Mouse (Mus musculus) intestine, embryonic 16.5 days (tissue): ENCODE measurements around the gene Fntb. TPM values are rescaled to one million over a fixed set of nuclear protein-coding genes. Genes with fewer than 3 reads are reported as not detected.

Experiments
- ATAC-seq: fragments of 200-750 bp; cut with Nextera tagmentation; 2 replicates; pipeline ENCODE4 v1.8.0; 2017; ENCODE audit warnings: moderate TSS enrichment, moderate library complexity
- H3K27ac ChIP-seq: fragments of 300-500 bp; sonication (generic); 2 replicates; pipeline ENCODE4 v1.5.1; 2014; ENCODE audit warnings: mild to moderate bottlenecking, low read length
- H3K27me3 ChIP-seq: fragments of 300-500 bp; sonication (generic); replicated peaks from 2 replicates; pipeline ENCODE4 v1.6.1; 2014; ENCODE audit warnings: low read length, control low read depth, mixed read lengths; ENCODE audit not compliant: control insufficient read depth, insufficient read depth
- H3K36me3 ChIP-seq: fragments of 300-500 bp; sonication (generic); 2 replicates; pipeline ENCODE4 v1.6.1; 2014; ENCODE audit warnings: low read length, control low read depth; ENCODE audit not compliant: control insufficient read depth, insufficient read depth
- H3K4me1 ChIP-seq: fragments of 300-500 bp; sonication (generic); 2 replicates; pipeline ENCODE4 v1.6.1; 2014; ENCODE audit warnings: low read length, control low read depth, mixed read lengths; ENCODE audit not compliant: control insufficient read depth, insufficient read depth
- H3K4me2 ChIP-seq: fragments of 300-500 bp; sonication (generic); 2 replicates; pipeline ENCODE4 v1.6.1; 2014; ENCODE audit warnings: low read depth, low read length, control low read depth
- H3K4me3 ChIP-seq: fragments of 300-500 bp; sonication (generic); 2 replicates; pipeline ENCODE4 v1.5.1; 2014; ENCODE audit warnings: mild to moderate bottlenecking, low read length
- H3K9ac ChIP-seq: fragments of 300-500 bp; sonication (generic); 2 replicates; pipeline ENCODE4 v1.6.1; 2014; ENCODE audit warnings: low read depth, low read length
- H3K9me3 ChIP-seq: fragments of 300-500 bp; sonication (generic); 2 replicates; pipeline ENCODE4 v1.6.1; 2016; ENCODE audit warnings: low read length, control low read depth; ENCODE audit not compliant: control insufficient read depth
- WGBS: fragments of 180-500 bp; shearing (Covaris S2); extraction: QIAGEN DNeasy Blood & Tissue Kit; methylation state at CpG from one replicate; pipeline ENCODE4 v1.1.7; 2014; 5-methylcytosine and 5-hydroxymethylcytosine counted together
- polyA plus RNA-seq: library from polyadenylated mRNA; unstranded; fragments of >200 nt; fragmentation: Nextera tagmentation; extraction: Ambion mirVana; gene quantifications from 2 replicates; pipeline ENCODE4 v1.2.1, GENCODE M21; 2015

Gene Fntb
- polyA plus RNA-seq, 1 experiment from 2014 or later = 29.5 TPM

DNA sequence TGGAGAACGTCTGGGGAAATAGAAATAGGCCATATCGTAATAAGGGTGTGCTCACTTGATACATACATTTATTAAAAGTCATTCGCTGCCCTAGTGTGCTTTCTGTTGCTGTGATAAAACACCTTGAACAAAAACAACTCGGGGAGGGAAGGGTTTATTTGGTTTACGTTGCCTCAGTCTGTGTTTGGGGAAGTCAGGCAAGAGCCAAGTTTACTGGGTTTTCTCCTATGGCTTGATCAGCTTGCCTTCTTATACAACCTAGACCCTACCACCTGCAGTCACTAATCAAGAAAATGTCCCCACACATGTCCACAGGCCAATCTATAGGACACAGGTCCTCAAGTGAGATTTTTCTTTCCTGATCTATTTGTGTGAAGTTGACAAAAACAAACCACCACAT, 6.2 kb downstream of the Fntb start:
- 85% methylated on average over 5 of the region's 5 CpGs for WGBS
- ATAC-seq = no peak
- no peak overlapping the region for H3K4me3 ChIP-seq
- H3K4me2 ChIP-seq = no peak overlapping the region
- no peaks in the 10 kb centered on the region for H3K27me3 ChIP-seq
- no peak overlapping the region for H3K9ac ChIP-seq
- H3K4me1 ChIP-seq = no peaks in the 10 kb centered on the region
- no peak overlapping the region for H3K27ac ChIP-seq
- H3K9me3 ChIP-seq = no peaks in the 10 kb centered on the region
- peaks cover 3% of the 10 kb centered on the region; the same call in 1 of the 2 replicates for H3K36me3 ChIP-seq

DNA sequence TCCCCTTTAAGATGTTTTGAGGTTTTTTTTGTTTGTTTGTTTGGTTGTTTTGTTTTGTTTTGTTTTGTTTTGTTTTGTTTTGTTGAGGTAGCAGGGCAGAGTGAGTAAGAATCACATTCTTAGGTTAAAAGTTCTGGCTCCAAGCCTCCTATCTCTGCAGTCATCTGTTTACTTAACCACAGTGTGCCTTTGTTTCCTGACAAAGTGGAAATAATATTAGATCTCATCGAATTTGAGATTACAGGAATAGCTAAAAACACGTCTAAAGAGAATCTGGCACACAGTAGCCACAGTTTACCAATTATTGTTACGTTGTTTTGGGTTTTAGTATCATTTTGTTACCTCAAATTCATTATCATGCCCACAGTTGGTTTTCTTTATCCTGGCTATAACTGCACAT, 9.3 kb downstream of the Fntb start:
- Histone ChIP-seq H3K4me3 (no peak overlapping the region), H3K9ac (no peak overlapping the region), H3K4me2 (no peak overlapping the region), H3K9me3 (no peaks in the 10 kb centered on the region), H3K27ac (no peak overlapping the region), H3K4me1 (no peaks in the 10 kb centered on the region), H3K36me3 (peaks cover 3% of the 10 kb centered on the region; the same call in 1 of the 2 replicates), H3K27me3 (no peaks in the 10 kb centered on the region)
- WGBS = 68% methylated on average over 3 of the region's 3 CpGs
- ATAC-seq = no peak

DNA sequence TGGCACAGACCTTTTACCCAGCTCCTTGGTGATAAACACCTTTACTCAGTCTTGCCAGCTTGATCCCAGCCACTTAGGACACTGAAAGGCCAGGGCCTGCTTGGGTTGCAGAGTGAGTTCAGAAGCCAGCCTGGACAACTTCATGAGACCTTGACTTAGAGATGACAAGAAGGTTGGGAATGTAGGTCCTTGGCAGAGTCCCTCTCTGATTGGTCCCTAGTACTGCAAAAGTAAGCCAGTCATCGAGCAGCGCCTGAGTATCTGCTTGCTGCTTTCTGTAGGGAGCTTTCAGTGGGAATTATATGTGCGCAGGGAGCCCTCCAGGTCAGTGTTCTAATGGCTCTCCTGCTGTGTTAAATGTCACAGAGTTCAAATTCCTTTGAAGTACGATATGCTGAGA, 9.7 kb downstream of the Fntb start:
- Histone ChIP-seq H3K4me1 (no peaks in the 10 kb centered on the region), H3K36me3 (peaks cover 3% of the 10 kb centered on the region; the same call in 1 of the 2 replicates), H3K4me3 (no peak overlapping the region), H3K9me3 (no peaks in the 10 kb centered on the region), H3K27ac (no peak overlapping the region), H3K27me3 (no peaks in the 10 kb centered on the region), H3K9ac (no peak overlapping the region), H3K4me2 (no peak overlapping the region)
- ATAC-seq = no peak
- 78% methylated on average over 4 of the region's 4 CpGs for WGBS

DNA sequence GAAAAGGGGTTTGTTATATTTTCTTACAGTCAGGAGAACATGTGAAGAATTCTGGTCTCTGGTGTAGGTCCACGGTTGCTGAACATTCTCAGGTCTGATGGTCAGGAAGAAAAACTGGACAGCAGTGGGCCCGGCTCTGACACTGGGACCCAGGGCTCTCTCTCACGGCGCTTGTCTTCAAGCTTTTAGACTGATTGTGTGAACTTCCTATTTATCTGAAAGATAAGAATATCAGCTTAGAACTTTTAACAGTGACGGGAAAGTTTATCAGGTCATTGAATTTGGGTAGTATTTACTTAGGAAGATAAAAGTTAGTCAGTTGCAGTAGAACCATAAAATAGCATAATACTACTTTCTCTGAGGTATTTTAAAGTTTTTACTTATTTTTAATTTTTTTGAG, 11.5 kb downstream of the Fntb start:
- Histone ChIP-seq H3K27me3 (no peaks in the 10 kb centered on the region), H3K4me3 (no peak overlapping the region), H3K27ac (no peak overlapping the region), H3K4me2 (no peak overlapping the region), H3K36me3 (peaks cover 3% of the 10 kb centered on the region; the same call in 1 of the 2 replicates), H3K4me1 (no peaks in the 10 kb centered on the region; the same call in 1 of the 2 replicates), H3K9ac (no peak overlapping the region), H3K9me3 (no peaks in the 10 kb centered on the region)
- no peak for ATAC-seq
- 72% methylated on average over 5 of the region's 5 CpGs for WGBS

DNA sequence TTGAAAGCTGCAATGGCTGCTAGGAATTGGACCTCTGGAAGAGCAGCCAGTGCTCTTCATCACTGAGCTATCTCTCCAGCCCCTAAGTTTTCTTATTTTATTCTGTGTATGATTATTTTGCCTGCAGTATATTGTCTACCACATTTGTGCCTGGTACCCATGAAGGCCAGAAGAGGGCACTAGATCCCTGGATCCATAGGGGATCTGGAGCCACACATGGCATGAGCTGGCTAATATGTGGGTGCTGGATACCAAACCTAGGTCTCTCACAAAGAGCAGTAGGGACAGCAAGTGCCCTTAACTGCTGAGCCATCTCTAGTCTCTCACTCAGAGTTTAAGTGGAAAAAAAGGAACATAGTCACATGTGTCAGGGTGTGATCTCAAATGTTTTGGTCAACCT, 12.5 kb downstream of the Fntb start:
- Histone ChIP-seq H3K27me3 (no peaks in the 10 kb centered on the region), H3K9ac (no peak overlapping the region), H3K9me3 (no peaks in the 10 kb centered on the region), H3K27ac (no peak overlapping the region), H3K4me1 (no peaks in the 10 kb centered on the region; the same call in 1 of the 2 replicates), H3K4me3 (no peak overlapping the region), H3K4me2 (no peak overlapping the region), H3K36me3 (peaks cover 3% of the 10 kb centered on the region; the same call in 1 of the 2 replicates)
- 0 out of 2 replicates have a peak, but pooled peaks have one; percentile 28 for ATAC-seq

DNA sequence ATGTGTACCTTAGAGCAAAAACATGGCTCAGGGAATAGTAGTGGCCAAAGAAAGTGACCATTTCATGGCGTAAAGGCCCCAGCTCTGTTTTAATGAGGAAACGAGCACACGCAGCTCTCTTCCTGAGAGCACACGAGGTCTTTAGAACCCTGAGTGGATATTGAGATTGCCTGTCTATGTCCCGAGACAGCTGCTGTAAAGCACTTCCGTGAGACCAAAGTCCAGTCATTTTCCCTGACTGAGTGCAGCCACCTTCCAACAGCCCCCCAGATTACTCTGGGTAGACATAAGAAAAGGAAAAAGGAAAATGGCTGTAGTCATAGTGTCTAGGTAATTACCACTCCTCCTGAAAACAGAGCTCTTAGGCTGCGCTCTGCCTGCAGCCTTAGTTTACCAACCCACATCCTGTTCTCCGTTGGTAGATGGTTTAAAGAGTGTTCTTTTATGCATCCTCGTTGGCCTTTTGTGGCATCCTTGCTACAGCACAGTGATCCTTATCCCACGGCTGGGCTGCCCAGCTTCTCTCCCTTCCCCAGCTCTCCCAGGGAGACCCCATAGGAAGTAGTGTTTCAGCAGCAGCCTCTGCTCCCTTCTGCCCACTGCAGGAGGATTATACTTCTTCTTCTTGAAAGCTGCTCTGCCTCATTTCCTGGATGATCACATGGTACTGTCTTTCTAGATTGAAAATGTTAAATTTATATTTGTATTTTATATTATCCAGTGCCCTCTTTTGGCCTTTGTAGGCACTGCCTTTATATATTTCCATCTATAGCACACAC, 13.1 kb downstream of the Fntb start:
- Histone ChIP-seq H3K4me1 (no peaks in the 10 kb centered on the region; the same call in 1 of the 2 replicates), H3K27ac (no peak overlapping the region), H3K36me3 (peaks cover 3% of the 10 kb centered on the region; the same call in 1 of the 2 replicates), H3K4me2 (no peak overlapping the region), H3K27me3 (no peaks in the 10 kb centered on the region), H3K9me3 (no peaks in the 10 kb centered on the region), H3K4me3 (no peak overlapping the region), H3K9ac (no peak overlapping the region)
- 65% methylated on average over 10 of the region's 10 CpGs for WGBS
- ATAC-seq = peak; percentile 70

DNA sequence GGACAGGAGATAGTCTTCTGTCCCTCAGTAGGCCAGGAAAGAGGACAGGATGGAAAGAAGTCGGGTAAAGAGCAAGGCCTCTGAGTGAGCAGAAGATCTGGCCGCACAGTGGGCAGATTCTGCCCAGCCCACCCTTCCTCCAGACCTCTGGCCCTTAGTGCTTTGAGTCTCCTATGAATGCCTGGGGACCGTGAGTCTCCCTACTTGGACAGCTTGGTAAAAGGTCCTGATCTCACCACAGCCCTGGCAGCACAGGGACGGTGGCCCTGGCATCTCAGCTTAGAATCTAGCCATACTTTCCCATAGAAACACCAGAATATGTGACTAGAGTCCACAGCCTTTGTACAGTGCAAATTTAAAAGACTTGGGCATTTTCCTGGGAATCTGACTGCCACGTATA, 14.6 kb downstream of the Fntb start:
- no peak overlapping the region for H3K4me3 ChIP-seq
- H3K4me1 ChIP-seq = no peaks in the 10 kb centered on the region; the same call in 1 of the 2 replicates
- H3K27me3 ChIP-seq = no peaks in the 10 kb centered on the region
- no peaks in the 10 kb centered on the region for H3K9me3 ChIP-seq
- H3K27ac ChIP-seq = no peak overlapping the region
- peaks cover 3% of the 10 kb centered on the region; the same call in 1 of the 2 replicates for H3K36me3 ChIP-seq
- no peak for ATAC-seq
- no peak overlapping the region for H3K4me2 ChIP-seq
- WGBS = 87% methylated on average over 5 of the region's 5 CpGs
- no peak overlapping the region for H3K9ac ChIP-seq

DNA sequence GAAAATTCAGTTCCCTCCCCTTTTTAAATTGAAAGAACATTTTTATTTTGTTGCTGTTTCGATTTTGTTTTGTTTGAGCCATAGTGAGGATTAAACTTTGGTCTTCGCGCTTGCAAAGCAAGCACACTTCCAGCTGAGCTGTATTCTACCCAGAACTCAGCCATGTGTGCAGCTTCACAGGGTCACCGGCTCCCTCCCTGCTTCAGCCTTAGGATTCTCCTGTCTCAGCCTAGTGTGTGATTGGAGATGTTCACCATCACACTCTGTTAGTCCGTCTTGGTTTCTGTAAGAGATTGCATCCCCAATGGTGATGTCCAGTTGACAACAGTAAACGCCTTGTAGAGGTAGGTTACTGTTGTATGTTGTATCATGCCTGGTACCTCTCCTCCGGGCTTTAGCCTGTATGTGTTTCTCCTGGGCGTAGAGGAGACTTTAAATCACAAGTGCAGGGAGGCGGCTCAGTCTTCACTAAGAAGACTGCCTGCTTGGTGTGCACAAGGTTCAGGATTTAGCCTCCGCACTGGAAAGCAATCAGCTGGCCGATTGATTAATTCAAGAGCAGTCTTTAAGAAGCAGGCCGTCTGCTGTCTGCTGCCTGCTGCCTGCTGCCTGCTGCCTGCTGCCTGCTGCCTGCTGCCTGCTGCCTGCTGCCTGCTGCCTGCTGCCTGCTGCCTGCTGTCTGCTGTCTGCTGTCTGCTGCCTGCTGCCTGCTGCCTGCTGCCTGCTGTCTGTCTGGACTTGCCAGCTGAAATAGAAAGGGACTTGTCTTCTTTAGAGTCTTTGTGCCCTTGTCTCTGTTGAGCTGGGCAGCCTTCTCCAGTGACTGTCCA, 15.5 kb downstream of the Fntb start:
- no peaks in the 10 kb centered on the region; the same call in 1 of the 2 replicates for H3K4me1 ChIP-seq
- no peak for ATAC-seq
- H3K4me2 ChIP-seq = no peak overlapping the region
- no peak overlapping the region for H3K9ac ChIP-seq
- WGBS = 77% methylated on average over 12 of the region's 12 CpGs
- no peaks in the 10 kb centered on the region for H3K27me3 ChIP-seq
- no peaks in the 10 kb centered on the region for H3K9me3 ChIP-seq
- no peak overlapping the region for H3K27ac ChIP-seq
- H3K36me3 ChIP-seq = peaks cover 3% of the 10 kb centered on the region; the same call in 1 of the 2 replicates
- no peak overlapping the region for H3K4me3 ChIP-seq

GRCm38 (mm10) chr12:76784056-76784619, 18.7 kb downstream of the Fntb start:
- H3K36me3 ChIP-seq = no peaks in the 10 kb centered on the region
- no peak overlapping the region for H3K4me2 ChIP-seq
- H3K27me3 ChIP-seq = no peaks in the 10 kb centered on the region
- ATAC-seq = no peak
- 60% methylated on average over 10 of the region's 10 CpGs for WGBS
- H3K27ac ChIP-seq = no peak overlapping the region
- H3K4me3 ChIP-seq = no peak overlapping the region
- H3K9me3 ChIP-seq = no peaks in the 10 kb centered on the region
- H3K9ac ChIP-seq = no peak overlapping the region
- H3K4me1 ChIP-seq = no peaks in the 10 kb centered on the region; the same call in 1 of the 2 replicates
